Mouse (Mus musculus): ENCODE results near the gene Mfsd12. TPM values are rescaled to one million over a fixed set of nuclear protein-coding genes. Genes with fewer than 3 reads are reported as not detected.

Gene Mfsd12
- polyA plus RNA-seq, 1 experiment from 2014 or later = 13.6 TPM

GRCm38 (mm10) chr10:81320550-81321347, 36.5 kb upstream of the Mfsd12 start, which contains the start of gene Cactin:
TSS of gene Cactin (plus strand) at chr10:81321103.
- Histone ChIP-seq H3K4me2 (replicated peaks) (peak within 1 kb of the TSS; percentile 91), H3K36me3 (peaks cover 68% of the 10 kb centered on the region), H3K4me3 (peak within 1 kb of the TSS; percentile 96), H3K9ac (peak within 1 kb of the TSS; percentile 95), H3K27me3 (no peaks in the 10 kb centered on the region), H3K27ac (peak within 1 kb of the TSS; percentile 89), H3K9me3 (no peaks in the 10 kb centered on the region), H3K4me1 (peaks cover 48% of the 10 kb centered on the region)
- ATAC-seq (ENCODE audit: low FRiP score, low read depth) = peak; percentile 94
- WGBS = 1% methylated on average over 68 of the region's 68 CpGs

DNA sequence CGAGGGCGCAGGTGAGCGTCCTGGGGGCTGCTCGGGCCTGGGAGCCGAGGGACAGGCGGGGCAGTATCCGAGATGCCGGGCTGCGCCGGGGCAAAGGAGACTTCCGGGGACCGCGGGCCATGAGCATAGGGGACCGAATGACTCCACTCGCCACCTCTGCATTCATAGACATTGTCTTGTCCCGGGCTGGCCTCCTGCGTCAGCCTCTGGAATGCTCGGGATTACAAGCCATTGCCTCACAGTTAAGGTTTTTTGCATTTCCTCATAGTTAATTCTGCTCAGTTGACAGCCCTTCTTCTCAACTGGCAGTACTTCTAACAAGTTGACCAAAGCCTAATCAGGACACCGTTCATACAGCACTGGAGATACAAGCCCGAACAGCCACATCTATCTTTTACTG, 35.9 kb upstream of the Mfsd12 start:
- H3K36me3 ChIP-seq = peaks cover 68% of the 10 kb centered on the region
- ATAC-seq (ENCODE audit: low FRiP score, low read depth) = no peak
- H3K4me2 ChIP-seq (replicated peaks) = peak overlapping the region; percentile 91
- no peaks in the 10 kb centered on the region for H3K9me3 ChIP-seq
- 3% methylated on average over 20 of the region's 20 CpGs for WGBS
- peaks cover 43% of the 10 kb centered on the region for H3K4me1 ChIP-seq
- H3K27ac ChIP-seq = peak overlapping the region; percentile 63; the same call in 1 of the 2 replicates
- H3K27me3 ChIP-seq = no peaks in the 10 kb centered on the region
- peak overlapping the region; percentile 95 for H3K9ac ChIP-seq
- H3K4me3 ChIP-seq = peak overlapping the region; percentile 96

DNA sequence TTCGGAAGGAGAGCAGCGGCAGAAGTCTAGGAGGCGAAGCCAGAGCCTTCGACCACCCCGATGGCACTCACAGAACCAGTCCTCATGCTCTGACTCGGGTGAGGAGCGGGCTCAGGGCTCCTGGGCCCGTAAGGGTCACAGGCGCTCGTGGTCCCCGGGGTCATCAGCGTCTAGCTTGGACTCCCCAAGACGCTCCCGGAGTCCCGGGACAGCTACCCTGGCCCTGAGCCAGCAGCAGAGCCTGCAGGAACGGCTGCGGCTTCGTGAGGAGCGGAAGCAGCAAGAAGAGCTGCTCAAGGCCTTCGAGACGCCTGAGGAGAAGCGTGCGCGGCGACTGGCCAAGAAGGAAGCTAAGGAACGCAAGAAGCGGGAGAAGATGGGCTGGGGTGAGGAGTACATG, 34.8 kb upstream of the Mfsd12 start:
- Histone ChIP-seq H3K27me3 (no peaks in the 10 kb centered on the region), H3K4me2 (replicated peaks) (peak overlapping the region; percentile 91), H3K4me1 (peaks cover 33% of the 10 kb centered on the region), H3K9ac (peak overlapping the region; percentile 95), H3K27ac (no peak overlapping the region), H3K36me3 (peaks cover 69% of the 10 kb centered on the region), H3K4me3 (peak overlapping the region; percentile 96), H3K9me3 (no peaks in the 10 kb centered on the region)
- WGBS = 94% methylated on average over 27 of the region's 27 CpGs
- ATAC-seq (ENCODE audit: low FRiP score, low read depth) = no peak

DNA sequence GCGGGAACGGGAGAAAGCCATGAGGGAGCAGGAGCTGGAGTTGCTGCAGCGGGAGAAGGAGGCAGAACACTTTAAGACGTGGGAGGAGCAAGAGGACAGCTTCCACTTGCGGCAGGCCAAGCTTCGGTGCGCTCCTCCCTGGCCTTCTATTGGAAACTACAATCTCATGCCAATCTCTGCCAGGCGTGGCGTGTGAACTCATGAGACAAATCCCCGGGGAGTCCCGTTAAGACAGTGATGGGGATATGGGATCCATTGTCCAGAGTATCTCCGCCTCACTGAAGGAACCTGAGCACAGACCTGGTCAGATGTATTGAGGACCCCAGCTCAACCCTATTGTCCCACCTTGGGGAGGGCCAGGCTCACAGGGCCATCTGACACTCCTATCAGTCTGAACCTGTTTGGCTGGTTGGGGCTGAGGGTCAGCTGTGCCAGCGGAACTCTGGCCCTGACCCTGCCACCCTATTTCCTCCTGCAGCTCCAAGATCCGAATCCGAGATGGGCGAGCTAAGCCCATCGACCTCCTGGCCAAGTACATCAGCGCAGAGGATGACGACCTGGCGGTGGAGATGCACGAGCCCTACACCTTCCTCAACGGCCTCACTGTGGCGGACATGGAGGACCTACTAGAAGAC, 34.0 kb upstream of the Mfsd12 start:
- peaks cover 29% of the 10 kb centered on the region for H3K4me1 ChIP-seq
- H3K4me2 ChIP-seq (replicated peaks) = no peak overlapping the region; the same call in 1 of the 2 replicates
- ATAC-seq (ENCODE audit: low FRiP score, low read depth) = no peak
- H3K9me3 ChIP-seq = no peaks in the 10 kb centered on the region
- H3K27ac ChIP-seq = no peak overlapping the region
- peaks cover 68% of the 10 kb centered on the region for H3K36me3 ChIP-seq
- 93% methylated on average over 23 of the region's 23 CpGs for WGBS
- H3K9ac ChIP-seq = no peak overlapping the region
- 0 out of 2 replicates have a peak overlapping the region, but pooled peaks have one; percentile 96 for H3K4me3 ChIP-seq
- no peaks in the 10 kb centered on the region for H3K27me3 ChIP-seq

DNA sequence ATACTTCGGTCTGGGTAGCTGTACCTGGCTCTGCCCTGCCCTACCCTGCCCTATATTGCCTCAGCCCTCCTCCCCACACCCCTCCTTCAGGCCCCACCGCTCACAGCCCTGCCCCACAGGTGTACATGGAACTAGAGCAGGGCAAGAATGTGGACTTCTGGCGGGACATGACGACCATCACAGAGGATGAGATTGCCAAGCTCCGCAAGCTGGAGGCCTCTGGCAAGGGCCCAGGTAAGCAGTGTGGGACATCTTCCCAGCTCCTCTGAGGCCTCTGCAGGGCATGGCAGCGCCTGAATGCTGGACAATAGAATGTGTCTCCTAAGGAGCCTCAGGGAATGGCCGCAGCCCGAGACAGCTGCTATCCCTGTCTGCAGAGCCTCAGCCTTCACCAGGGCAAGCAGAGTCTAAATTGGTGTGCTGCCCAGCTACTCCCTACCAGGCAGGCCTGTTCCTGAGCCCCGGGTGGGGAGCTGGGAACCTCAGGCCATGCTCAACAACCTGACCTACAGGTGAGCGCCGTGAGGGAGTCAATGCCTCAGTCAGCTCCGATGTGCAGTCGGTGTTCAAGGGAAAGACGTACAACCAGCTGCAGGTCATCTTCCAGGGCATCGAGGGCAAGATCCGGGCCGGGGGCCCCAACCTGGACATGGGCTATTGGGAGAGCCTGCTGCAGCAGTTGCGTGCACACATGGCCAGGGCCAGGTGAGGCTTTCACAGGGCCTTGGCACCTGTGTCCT, 33.3 kb upstream of the Mfsd12 start:
- no peak overlapping the region for H3K9ac ChIP-seq
- H3K27me3 ChIP-seq = no peaks in the 10 kb centered on the region
- WGBS = 96% methylated on average over 18 of the region's 18 CpGs
- no peak for ATAC-seq (ENCODE audit: low FRiP score, low read depth)
- no peak overlapping the region for H3K4me2 ChIP-seq (replicated peaks)
- no peaks in the 10 kb centered on the region for H3K9me3 ChIP-seq
- no peak overlapping the region for H3K27ac ChIP-seq
- peaks cover 63% of the 10 kb centered on the region for H3K36me3 ChIP-seq
- H3K4me1 ChIP-seq = peaks cover 28% of the 10 kb centered on the region
- no peak overlapping the region for H3K4me3 ChIP-seq

- Histone ChIP-seq H3K9ac (no peak overlapping the region), H3K4me1 (peaks cover 31% of the 10 kb centered on the region), H3K4me3 (no peak overlapping the region), H3K9me3 (no peaks in the 10 kb centered on the region), H3K4me2 (replicated peaks) (no peak overlapping the region), H3K36me3 (peaks cover 63% of the 10 kb centered on the region), H3K27ac (no peak overlapping the region), H3K27me3 (no peaks in the 10 kb centered on the region)
- no peak for ATAC-seq (ENCODE audit: low FRiP score, low read depth)
- 95% methylated on average over 21 of the region's 21 CpGs for whole genome bisulfite sequencing
These were observed 32.1 kb upstream of the Mfsd12 start for GRCm38 (mm10) chr10:81325176-81325575.

DNA sequence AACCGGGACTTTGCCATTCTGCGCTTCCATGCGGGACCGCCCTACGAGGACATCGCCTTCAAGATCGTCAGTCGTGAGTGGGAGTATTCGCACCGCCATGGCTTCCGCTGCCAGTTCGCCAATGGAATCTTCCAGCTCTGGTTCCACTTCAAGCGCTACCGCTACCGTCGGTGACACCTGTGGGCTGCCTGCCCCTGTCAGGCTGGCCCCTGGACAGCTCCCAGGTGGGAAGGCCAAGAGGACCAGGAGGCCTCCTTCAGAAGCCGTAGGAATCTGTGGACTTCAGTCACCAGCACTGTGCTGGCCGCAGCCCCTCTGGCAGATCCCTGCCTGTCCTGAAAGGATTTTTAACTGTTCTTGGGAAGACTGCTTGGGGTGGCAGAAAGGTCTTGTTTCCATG, 31.5 kb upstream of the Mfsd12 start:
- no peak overlapping the region for H3K4me3 ChIP-seq
- WGBS = 94% methylated on average over 18 of the region's 18 CpGs
- H3K27ac ChIP-seq = no peak overlapping the region
- H3K9me3 ChIP-seq = no peaks in the 10 kb centered on the region
- H3K4me2 ChIP-seq (replicated peaks) = no peak overlapping the region
- no peak overlapping the region for H3K9ac ChIP-seq
- H3K27me3 ChIP-seq = 0 out of 2 replicates have a peak, but pooled peaks cover 2% of the 10 kb centered on the region
- ATAC-seq (ENCODE audit: low FRiP score, low read depth) = no peak
- H3K36me3 ChIP-seq = peaks cover 63% of the 10 kb centered on the region
- peaks cover 35% of the 10 kb centered on the region for H3K4me1 ChIP-seq

GRCm38 (mm10) chr10:81326858-81327257, 30.4 kb upstream of the Mfsd12 start:
- Histone ChIP-seq H3K27me3 (peaks cover 6% of the 10 kb centered on the region), H3K4me1 (peaks cover 31% of the 10 kb centered on the region), H3K9me3 (no peaks in the 10 kb centered on the region), H3K27ac (0 out of 2 replicates have a peak overlapping the region, but pooled peaks have one; percentile 17), H3K9ac (no peak overlapping the region; the same call in 1 of the 2 replicates), H3K4me3 (no peak overlapping the region), H3K4me2 (replicated peaks) (no peak overlapping the region), H3K36me3 (peaks cover 63% of the 10 kb centered on the region)
- no peak for ATAC-seq (ENCODE audit: low FRiP score, low read depth)
- 78% methylated on average over 6 of the region's 6 CpGs for WGBS

DNA sequence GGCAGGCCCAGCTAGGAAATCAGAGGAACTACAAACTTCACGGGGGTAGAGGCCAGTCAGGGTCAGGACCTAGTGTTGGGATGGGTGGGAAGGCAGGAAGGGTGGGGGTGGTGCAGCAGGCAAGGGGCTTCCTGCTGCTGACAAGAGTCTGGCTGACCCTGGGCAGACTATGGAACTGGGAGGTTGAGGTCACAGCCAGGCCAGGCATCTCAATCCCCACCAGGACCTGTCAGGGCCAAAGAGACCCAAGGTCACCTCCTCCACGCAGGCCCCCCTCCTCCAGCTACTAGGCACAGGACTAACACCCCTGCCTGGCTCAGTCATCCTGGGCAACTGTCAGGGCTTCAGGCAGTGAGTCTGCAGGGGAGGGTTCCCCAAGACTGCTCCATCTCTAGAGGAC, 29.3 kb upstream of the Mfsd12 start:
- Histone ChIP-seq H3K36me3 (peaks cover 54% of the 10 kb centered on the region), H3K27me3 (peaks cover 16% of the 10 kb centered on the region), H3K4me3 (no peak overlapping the region), H3K4me1 (peaks cover 28% of the 10 kb centered on the region), H3K4me2 (replicated peaks) (no peak overlapping the region), H3K27ac (no peak overlapping the region), H3K9me3 (no peaks in the 10 kb centered on the region), H3K9ac (0 out of 2 replicates have a peak overlapping the region, but pooled peaks have one; percentile 15)
- no peak for ATAC-seq (ENCODE audit: low FRiP score, low read depth)
- WGBS = 17% methylated on average over 2 of the region's 2 CpGs

DNA sequence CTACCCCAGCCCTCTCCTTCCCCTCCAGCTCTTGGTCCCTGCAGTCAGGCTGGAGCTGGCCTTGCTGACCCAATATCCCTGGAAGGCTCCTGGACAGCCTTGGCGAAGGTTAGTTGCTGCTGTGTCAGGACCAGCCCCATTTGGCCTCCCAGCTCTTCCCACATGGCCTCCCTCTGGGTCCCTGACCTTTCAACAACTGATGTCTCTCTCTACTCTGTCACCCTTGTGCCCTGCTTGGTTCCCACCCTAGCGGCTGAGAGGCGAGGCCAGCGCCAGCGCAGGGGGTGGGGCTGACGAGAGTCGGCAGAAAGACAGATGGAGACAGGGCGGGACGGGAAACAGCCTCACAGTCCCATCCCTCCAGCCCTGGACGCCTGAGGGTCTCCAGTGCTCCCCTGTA, 28.9 kb upstream of the Mfsd12 start, which contains the start of gene Tbxa2r:
Tbxa2r (plus strand) TSS at position 346 of the 400 bp plus-strand sequence.
- Histone ChIP-seq H3K4me3 (no peak within 1 kb of the TSS), H3K4me1 (peaks cover 28% of the 10 kb centered on the region), H3K9ac (peak within 1 kb of the TSS; percentile 54; the same call in 1 of the 2 replicates), H3K36me3 (peaks cover 50% of the 10 kb centered on the region), H3K9me3 (no peaks in the 10 kb centered on the region), H3K27ac (peak within 1 kb of the TSS; percentile 90), H3K4me2 (replicated peaks) (peak within 1 kb of the TSS; percentile 30), H3K27me3 (peaks cover 21% of the 10 kb centered on the region)
- no peak for ATAC-seq (ENCODE audit: low FRiP score, low read depth)
- 15% methylated on average over 10 of the region's 10 CpGs for WGBS

DNA sequence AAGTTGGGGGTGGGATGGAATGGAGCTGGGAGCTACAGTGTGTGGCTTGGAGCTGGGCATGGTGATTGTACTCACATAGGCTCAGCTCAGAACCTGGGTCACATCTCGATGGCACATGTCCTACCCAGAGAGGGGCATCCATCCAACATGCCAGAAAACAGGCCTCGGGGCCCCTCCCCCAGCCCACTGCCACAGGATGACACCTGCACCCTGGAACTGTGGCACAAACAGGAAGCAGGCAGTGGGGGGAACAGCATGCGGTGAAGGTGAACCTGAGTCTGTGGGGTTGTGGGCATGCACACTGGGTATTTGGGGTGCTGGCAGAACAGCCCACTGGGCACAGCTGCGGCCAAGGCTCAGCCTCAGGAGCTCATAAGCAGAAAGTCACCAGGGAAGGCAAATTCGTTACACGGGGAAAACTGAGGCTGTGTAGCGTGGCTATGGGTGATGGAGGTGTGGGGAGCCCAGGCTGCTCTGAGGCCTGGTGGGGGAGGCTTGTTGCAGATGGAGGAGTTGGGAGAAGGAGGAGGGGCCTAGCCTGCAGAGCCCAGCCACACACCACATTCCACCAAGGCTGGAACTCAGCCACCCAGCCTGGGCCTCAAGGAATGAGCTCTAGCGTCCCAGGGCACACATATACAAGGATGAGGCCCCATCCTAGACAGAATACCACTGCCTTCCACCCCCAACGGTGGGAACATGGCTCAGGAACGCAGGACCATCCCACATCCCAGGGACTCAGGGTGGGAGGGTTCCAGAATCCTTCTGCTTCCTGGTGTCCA, 27.9 kb upstream of the Mfsd12 start:
- H3K4me2 ChIP-seq (replicated peaks) = peak overlapping the region; percentile 30
- H3K4me1 ChIP-seq = peaks cover 28% of the 10 kb centered on the region
- peaks cover 40% of the 10 kb centered on the region for H3K36me3 ChIP-seq
- H3K9ac ChIP-seq = peak overlapping the region; percentile 54
- WGBS = 56% methylated on average over 10 of the region's 10 CpGs
- H3K4me3 ChIP-seq = no peak overlapping the region
- H3K27ac ChIP-seq = peak overlapping the region; percentile 90
- ATAC-seq (ENCODE audit: low FRiP score, low read depth) = peak; percentile 84
- H3K9me3 ChIP-seq = no peaks in the 10 kb centered on the region
- H3K27me3 ChIP-seq = peaks cover 25% of the 10 kb centered on the region
